Mouse (Mus musculus) frontal cortex, adult 2 months (tissue): Measurements from ENCODE around the gene Schip1. TPM values are rescaled to one million over a fixed set of nuclear protein-coding genes. Genes with fewer than 3 reads are reported as not detected.

ENCODE experiments used
- DNase-seq, 2 experiments: peaks; one replicate each; pipeline ENCODE4 v3.0.0; 2022; ENCODE audit warnings: low spot score in 1 of 2; ENCODE audit errors: extremely low spot score in 1 of 2
- polyA plus RNA-seq: library from polyadenylated mRNA; depleted of rRNA; stranded (reverse); fragments of >200 nt; gene quantifications from 2 replicates; pipeline ENCODE4 v1.2.3, GENCODE M21; 2012

Schip1 gene
- polyA plus RNA-seq, 1 experiment = 182 TPM

- no peak for DNase-seq
These were observed 313.0 kb downstream of the Schip1 start for GRCm38 (mm10) chr3:68377452-68378198.

- no peak for DNase-seq
These were observed 314.2 kb downstream of the Schip1 start for GRCm38 (mm10) chr3:68378799-68379198.

DNA sequence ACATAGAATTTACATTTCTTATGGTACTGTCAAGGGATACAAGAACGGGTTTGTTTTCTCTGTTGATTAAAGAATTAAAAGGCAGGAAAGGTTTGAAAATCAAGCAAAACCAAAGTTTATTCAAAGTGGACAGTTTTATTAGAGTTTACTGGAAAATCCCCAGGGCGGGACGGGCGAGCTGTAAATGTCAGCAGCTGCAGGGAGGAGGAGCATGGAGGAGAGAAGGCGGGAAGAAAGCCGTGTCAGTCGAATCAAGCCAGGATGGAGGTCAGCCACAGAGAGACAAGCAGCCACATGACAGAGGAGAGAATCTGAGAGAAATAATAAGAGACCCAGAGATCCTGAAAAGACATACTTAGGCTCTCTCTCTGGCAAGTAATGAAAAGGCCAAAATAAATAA, 314.6 kb downstream of the Schip1 start:
- no peak for DNase-seq

- no peak for DNase-seq
These were observed 319.1 kb downstream of the Schip1 start for GRCm38 (mm10) chr3:68383672-68384071.

- no peak for DNase-seq
These were observed 320.9 kb downstream of the Schip1 start for GRCm38 (mm10) chr3:68385544-68385943.

GRCm38 (mm10) chr3:68388023-68388422, 323.4 kb downstream of the Schip1 start:
- no peak for DNase-seq

GRCm38 (mm10) chr3:68393578-68393977, 329.0 kb downstream of the Schip1 start:
- DNase-seq = no peak

DNA sequence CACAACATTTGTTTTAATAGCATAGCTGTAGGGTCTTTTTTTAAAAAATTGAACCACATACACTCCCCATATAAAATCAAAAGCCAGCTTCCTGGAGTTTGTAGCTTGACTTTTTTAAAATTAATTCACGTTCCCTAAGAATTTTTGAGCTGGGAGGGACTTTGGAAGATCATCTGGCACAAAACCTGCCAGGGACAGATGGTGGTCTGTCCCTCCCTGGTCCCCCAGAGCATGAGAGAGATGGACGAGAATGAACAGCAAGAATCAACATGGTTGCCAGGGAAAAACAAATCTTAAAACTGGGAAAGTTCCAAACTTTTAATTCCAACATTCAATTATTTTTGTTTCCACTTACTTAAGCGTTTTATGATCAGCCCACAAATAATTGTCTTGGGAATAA, 334.1 kb downstream of the Schip1 start:
- no peak for DNase-seq

- DNase-seq = no peak
These were observed 335.5 kb downstream of the Schip1 start for GRCm38 (mm10) chr3:68400121-68400520.

DNA sequence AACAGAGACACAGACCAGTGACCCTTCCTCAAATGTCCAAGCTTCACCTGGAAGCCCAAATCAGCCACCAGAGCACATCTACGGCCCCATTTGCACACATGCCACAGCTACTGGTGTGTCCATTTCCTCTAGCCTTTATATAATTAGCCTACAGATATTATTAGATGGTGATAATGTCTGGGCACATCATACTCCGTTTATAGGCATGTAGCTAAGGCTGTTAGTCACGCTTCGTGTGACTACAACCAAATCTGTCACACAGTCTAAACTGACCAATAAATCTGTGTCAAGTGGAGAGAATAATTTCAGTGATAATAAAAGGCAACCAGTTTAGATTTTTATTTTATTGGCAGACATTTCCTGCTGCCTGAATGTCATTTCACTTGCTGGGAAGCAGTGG, 338.7 kb downstream of the Schip1 start:
- DNase-seq = no peak

- DNase-seq = peak in 1 of 2 experiments; percentile 26
These were observed 339.2 kb downstream of the Schip1 start for GRCm38 (mm10) chr3:68403783-68404217.

DNA sequence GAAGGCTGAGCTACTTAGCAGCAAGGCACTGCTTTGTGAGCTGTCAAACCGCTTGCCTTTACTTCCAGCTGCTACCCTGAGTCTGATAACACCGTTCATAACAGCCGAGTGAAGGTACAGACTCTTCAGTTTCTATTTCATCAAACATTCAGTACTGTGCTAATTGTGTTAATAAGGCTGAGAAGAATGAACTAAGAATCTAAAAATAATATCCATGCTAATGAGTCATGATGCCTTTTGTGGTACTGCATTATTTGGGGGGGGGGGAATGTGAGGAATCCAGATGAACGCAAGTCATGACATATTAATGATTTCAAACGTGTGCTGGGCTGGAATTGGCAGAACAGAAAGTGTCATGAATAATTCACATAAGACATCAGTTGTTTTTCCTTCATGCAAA, 341.1 kb downstream of the Schip1 start:
- no peak for DNase-seq

- no peak for DNase-seq
These were observed 347.7 kb downstream of the Schip1 start for GRCm38 (mm10) chr3:68412262-68412661.

DNA sequence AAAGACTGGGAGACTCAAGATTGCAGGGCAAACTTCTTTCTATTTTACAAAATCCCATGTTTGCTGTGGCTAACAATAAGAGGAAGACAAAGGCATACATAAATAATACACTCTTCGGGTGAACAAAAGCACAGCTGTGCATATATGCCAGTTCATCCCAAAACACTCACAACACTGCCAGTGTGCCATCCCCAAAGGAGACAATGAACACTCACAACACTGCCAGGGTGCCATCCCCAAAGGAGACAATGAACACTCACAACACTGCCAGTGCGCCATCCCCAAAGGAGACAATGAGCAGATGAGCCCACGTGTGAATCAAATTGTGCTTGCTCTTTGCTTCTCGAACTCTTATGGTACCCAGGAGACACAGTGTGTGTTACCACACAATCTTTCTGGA, 355.2 kb downstream of the Schip1 start:
- no peak for DNase-seq

GRCm38 (mm10) chr3:68420927-68421326, 356.3 kb downstream of the Schip1 start:
- DNase-seq = no peak

GRCm38 (mm10) chr3:68421849-68422248, 357.2 kb downstream of the Schip1 start:
- no peak for DNase-seq

GRCm38 (mm10) chr3:68428081-68428480, 363.5 kb downstream of the Schip1 start:
- no peak for DNase-seq

GRCm38 (mm10) chr3:68434435-68434834, 369.8 kb downstream of the Schip1 start:
- DNase-seq = no peak

DNA sequence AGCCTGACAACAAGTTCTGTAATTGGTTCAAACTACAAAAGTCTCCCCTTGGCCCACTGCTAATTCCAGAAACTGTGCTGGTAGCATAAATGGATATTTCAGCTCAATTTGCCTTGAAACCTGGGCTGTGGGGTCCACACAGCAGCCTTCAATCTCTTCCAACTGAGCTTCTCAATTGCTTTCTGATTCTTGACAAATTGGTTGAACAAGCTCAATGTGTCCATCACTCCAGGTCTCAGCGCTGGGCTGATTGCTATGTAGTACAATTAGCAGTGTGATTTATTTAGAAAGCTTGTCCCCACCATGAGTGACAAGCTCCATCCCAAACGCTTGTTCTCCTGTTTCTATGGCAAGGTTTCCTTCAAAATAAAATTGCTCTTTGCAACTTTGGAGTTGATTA, 370.3 kb downstream of the Schip1 start:
- DNase-seq = no peak

- DNase-seq = no peak
These were observed 383.9 kb downstream of the Schip1 start for GRCm38 (mm10) chr3:68448480-68448879.

- DNase-seq = no peak
These were observed 387.0 kb downstream of the Schip1 start for GRCm38 (mm10) chr3:68451634-68452033.

DNA sequence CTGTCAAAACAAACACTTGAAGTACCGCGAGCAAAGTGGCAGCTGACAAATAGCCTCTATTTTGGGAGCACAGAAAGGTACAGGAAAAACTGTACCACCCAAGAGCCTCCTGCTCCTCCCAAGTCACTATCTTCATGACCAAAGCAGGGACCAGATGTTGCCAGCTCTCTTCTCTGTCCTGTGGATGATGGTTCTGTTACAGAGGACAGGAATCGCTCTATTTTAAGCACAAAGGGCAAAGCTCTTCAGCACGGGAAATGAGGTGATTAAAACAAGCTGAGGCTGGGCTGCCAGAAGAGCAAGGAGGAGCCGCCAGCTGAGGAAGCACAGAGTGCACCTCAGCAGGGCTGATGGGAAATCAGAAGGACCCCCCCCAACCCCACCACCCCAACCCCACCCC, 388.7 kb downstream of the Schip1 start:
- DNase-seq = no peak
